Mouse (Mus musculus): ENCODE measurements at regions not wholly inside any gene's neighbourhood (a gene's known extent, or its start where the extent isn't known, plus 50 kb on each side); places are given as distances from the start of the nearest gene placed in this dataset.
A peak's percentile ranks its signal among the peaks of the same experiment; 100 is the strongest.
"Not testable (repeated sequence)": the region's sequence is repeated elsewhere in the genome, so short reads cannot be mapped to it uniquely, and the experiment has no call there.

GRCm38 (mm10) chr12:44674541-44674940 is 345.9 kb downstream of the Nrcam start:
- H3K27ac ChIP-seq (replicated peaks; ENCODE audit: low read depth, low read length); H3K4me1 ChIP-seq (ENCODE audit: control insufficient read depth, insufficient read depth, low read length); DNase-seq (ENCODE audit: low spot score); H3K36me3 ChIP-seq (ENCODE audit: control insufficient read depth, insufficient read depth, low read length); H3K27me3 ChIP-seq (ENCODE audit: control insufficient read depth, insufficient read depth, low read length); H3K9me3 ChIP-seq (ENCODE audit: control insufficient read depth, low read length); H3K9ac ChIP-seq (ENCODE audit: low read length); H3K4me2 ChIP-seq (ENCODE audit: low read depth, severe bottlenecking); ATAC-seq (ENCODE audit: insufficient number of reproducible peaks, low FRiP score, low TSS enrichment, low read depth); H3K4me3 ChIP-seq (ENCODE audit: low read depth, low read length): not testable (repeated sequence)
- 71% methylated on average over 3 of the region's 3 CpGs for WGBS

- no peaks in the 10 kb centered on the region for H3K9me3 ChIP-seq (ENCODE audit: control insufficient read depth, low read length)
- H3K9ac ChIP-seq (ENCODE audit: low read length), result no peak overlapping the region
- no peak overlapping the region for H3K27ac ChIP-seq (replicated peaks; ENCODE audit: low read depth, low read length)
- peak; percentile 28 for DNase-seq (ENCODE audit: low spot score)
- no peak overlapping the region for H3K4me3 ChIP-seq (ENCODE audit: low read depth, low read length)
- no peak for ATAC-seq (ENCODE audit: insufficient number of reproducible peaks, low FRiP score, low TSS enrichment, low read depth)
- no peaks in the 10 kb centered on the region for H3K27me3 ChIP-seq (ENCODE audit: control insufficient read depth, insufficient read depth, low read length)
- H3K4me1 ChIP-seq (ENCODE audit: control insufficient read depth, insufficient read depth, low read length), result no peaks in the 10 kb centered on the region
- H3K36me3 ChIP-seq (ENCODE audit: control insufficient read depth, insufficient read depth, low read length), result no peaks in the 10 kb centered on the region
- no peak overlapping the region for H3K4me2 ChIP-seq (ENCODE audit: low read depth, severe bottlenecking)
These were observed 346.3 kb downstream of the Nrcam start for GRCm38 (mm10) chr12:44675003-44675402.

All from limb, embryonic 11.5 days (tissue).